Comparison of ENCODE assay signal across 16 mouse cellular contexts in genomic region chr11:20605613-20606012, GRCm38 (mm10).
DNase-seq lines count a peak whose midpoint lies in the region; ATAC-seq and TF ChIP-seq lines count a peak whose summit lies in the region.
"Had no signal": no experiment of that assay in that cellular context is flagged by ENCODE, and none has a peak within 500 bp of the region (broad histone marks: within the 10 kb centered on the region; RNA-seq: fewer than 3 reads in every experiment).

No protein-coding gene starts in this region.

- 44% methylated on average over 7 of the region's 7 CpGs for WGBS in forebrain, embryonic 12.5 days
- WGBS in forebrain, embryonic 11.5 days: 61% methylated on average over 7 of the region's 7 CpGs
- WGBS in heart, postnatal 0 days: 45% methylated on average over 7 of the region's 7 CpGs
- 61% methylated on average over 7 of the region's 7 CpGs for whole genome bisulfite sequencing in neural tube, embryonic 11.5 days
- WGBS in neural tube, embryonic 13.5 days: 55% methylated on average over 7 of the region's 7 CpGs

- H3K27me3 ChIP-seq in forebrain, embryonic 12.5 days: no peaks in the 10 kb centered on the region
- no peaks in the 10 kb centered on the region for H3K27me3 ChIP-seq in forebrain, embryonic 11.5 days (ENCODE audit: control insufficient read depth, insufficient read depth, low read length)
- no peaks in the 10 kb centered on the region for H3K27me3 ChIP-seq in heart, postnatal 0 days (ENCODE audit: control insufficient read depth, insufficient read depth, low read length)
- no peaks in the 10 kb centered on the region for H3K27me3 ChIP-seq in neural tube, embryonic 11.5 days (ENCODE audit: control insufficient read depth, insufficient read depth, low read length)
- H3K27me3 ChIP-seq in neural tube, embryonic 13.5 days: no peaks in the 10 kb centered on the region
- H3K27me3 ChIP-seq: CH12.LX; stomach, embryonic 15.5 days had no signal

- no peak for DNase-seq in forebrain, embryonic 11.5 days (ENCODE audit: low spot score)
- DNase-seq in heart, postnatal 0 days (ENCODE audit: low spot score): no peak
- no peak for DNase-seq in heart, postnatal 4 days
- DNase-seq in neural tube, embryonic 11.5 days (ENCODE audit: low spot score): no peak
- no peak for DNase-seq in neural tube, embryonic 10.5 days (ENCODE audit: extremely low spot score, low spot score)
- DNase-seq in left cerebral cortex, adult 9 months (ENCODE audit: low spot score in 2 of 2): no peak
- DNase-seq: cerebellum, postnatal 10 days; lung, postnatal 14 days; right cerebral cortex, adult 18-20 months had no signal

- H3K4me2 ChIP-seq in forebrain, embryonic 12.5 days: no peak overlapping the region
- no peak overlapping the region for H3K4me2 ChIP-seq in forebrain, embryonic 11.5 days (ENCODE audit: low read depth, low read length, severe bottlenecking)
- H3K4me2 ChIP-seq in heart, postnatal 0 days (ENCODE audit: low read depth, low read length): no peak overlapping the region
- no peak overlapping the region for H3K4me2 ChIP-seq in neural tube, embryonic 11.5 days (ENCODE audit: low read depth)
- no peak overlapping the region for H3K4me2 ChIP-seq in neural tube, embryonic 13.5 days
- H3K4me2 ChIP-seq: stomach, embryonic 15.5 days had no signal

- no peaks in the 10 kb centered on the region for H3K9me3 ChIP-seq in forebrain, embryonic 12.5 days
- H3K9me3 ChIP-seq in forebrain, embryonic 11.5 days (ENCODE audit: control insufficient read depth, low read length): no peaks in the 10 kb centered on the region
- no peaks in the 10 kb centered on the region for H3K9me3 ChIP-seq in heart, postnatal 0 days (replicated peaks; ENCODE audit: control insufficient read depth, low read length)
- no peaks in the 10 kb centered on the region for H3K9me3 ChIP-seq in neural tube, embryonic 11.5 days (ENCODE audit: control insufficient read depth, low read length)
- H3K9me3 ChIP-seq in neural tube, embryonic 13.5 days: no peaks in the 10 kb centered on the region
- H3K9me3 ChIP-seq: stomach, embryonic 15.5 days had no signal

- H3K4me3 ChIP-seq in forebrain, embryonic 12.5 days (replicated peaks): no peak overlapping the region
- no peak overlapping the region for H3K4me3 ChIP-seq in forebrain, embryonic 11.5 days (ENCODE audit: low read depth, low read length)
- H3K4me3 ChIP-seq in heart, postnatal 0 days (ENCODE audit: low read depth, low read length): no peak overlapping the region
- no peak overlapping the region for H3K4me3 ChIP-seq in neural tube, embryonic 11.5 days (ENCODE audit: low read depth, low read length)
- H3K4me3 ChIP-seq in neural tube, embryonic 13.5 days: no peak overlapping the region
- H3K4me3 ChIP-seq: stomach, embryonic 15.5 days had no signal

- H3K36me3 ChIP-seq in forebrain, embryonic 12.5 days (replicated peaks): no peaks in the 10 kb centered on the region
- no peaks in the 10 kb centered on the region for H3K36me3 ChIP-seq in forebrain, embryonic 11.5 days (ENCODE audit: control insufficient read depth, insufficient read depth, low read length)
- H3K36me3 ChIP-seq in heart, postnatal 0 days (replicated peaks; ENCODE audit: control insufficient read depth, insufficient read depth, low read length): no peaks in the 10 kb centered on the region
- H3K36me3 ChIP-seq in neural tube, embryonic 11.5 days (ENCODE audit: control insufficient read depth, insufficient read depth, low read length): no peaks in the 10 kb centered on the region
- no peaks in the 10 kb centered on the region for H3K36me3 ChIP-seq in neural tube, embryonic 13.5 days
- H3K36me3 ChIP-seq: stomach, embryonic 15.5 days had no signal

- no peak overlapping the region for H3K9ac ChIP-seq in forebrain, embryonic 12.5 days
- H3K9ac ChIP-seq in forebrain, embryonic 11.5 days (ENCODE audit: low read length): no peak overlapping the region
- H3K9ac ChIP-seq in heart, postnatal 0 days (replicated peaks; ENCODE audit: low read depth, low read length): no peak overlapping the region
- H3K9ac ChIP-seq in neural tube, embryonic 11.5 days (ENCODE audit: low read length): 0 out of 2 replicates have a peak overlapping the region, but pooled peaks have one; percentile 6
- H3K9ac ChIP-seq in neural tube, embryonic 13.5 days: peak overlapping the region; percentile 47
- H3K9ac ChIP-seq: liver, embryonic 14.5 days; stomach, embryonic 15.5 days had no signal

- 0 out of 2 replicates have a peak overlapping the region, but pooled peaks have one; percentile 19 for H3K27ac ChIP-seq in forebrain, embryonic 12.5 days
- H3K27ac ChIP-seq in forebrain, embryonic 11.5 days (ENCODE audit: low read depth, low read length): no peak overlapping the region
- H3K27ac ChIP-seq in heart, postnatal 0 days (ENCODE audit: low read depth): peak overlapping the region; percentile 54; the same call in 1 of the 2 replicates
- no peak overlapping the region for H3K27ac ChIP-seq in neural tube, embryonic 11.5 days (ENCODE audit: low read depth, low read length)
- H3K27ac ChIP-seq in neural tube, embryonic 13.5 days (replicated peaks): no peak overlapping the region
- H3K27ac ChIP-seq: liver, embryonic 14.5 days; stomach, embryonic 15.5 days had no signal

- H3K4me1 ChIP-seq in forebrain, embryonic 12.5 days: peaks cover 8% of the 10 kb centered on the region; the same call in 1 of the 2 replicates
- no peaks in the 10 kb centered on the region; the same call in 1 of the 2 replicates for H3K4me1 ChIP-seq in forebrain, embryonic 11.5 days (replicated peaks; ENCODE audit: control insufficient read depth, insufficient read depth, low read length)
- H3K4me1 ChIP-seq in heart, postnatal 0 days (ENCODE audit: control insufficient read depth, insufficient read depth): peaks cover 32% of the 10 kb centered on the region
- H3K4me1 ChIP-seq in neural tube, embryonic 11.5 days (ENCODE audit: control insufficient read depth, insufficient read depth, low read length): peaks cover 9% of the 10 kb centered on the region
- H3K4me1 ChIP-seq in neural tube, embryonic 13.5 days (replicated peaks): peaks cover 25% of the 10 kb centered on the region

- ATAC-seq in forebrain, embryonic 12.5 days (ENCODE audit: low FRiP score): no peak
- no peak for ATAC-seq in forebrain, embryonic 11.5 days (replicated peaks; ENCODE audit: low FRiP score)
- ATAC-seq in heart, postnatal 0 days (ENCODE audit: insufficient read depth, low read depth): no peak
- ATAC-seq in neural tube, embryonic 11.5 days (ENCODE audit: insufficient read depth, low FRiP score, low TSS enrichment): no peak
- no peak for ATAC-seq in neural tube, embryonic 13.5 days (ENCODE audit: low read depth)
- ATAC-seq: activated CD4-positive, CD25-positive, alpha-beta regulatory T cell, adult 4 months; inflammation-experienced regulatory T-cells, adult 6 months had no signal

- no peak for TF ChIP-seq EP300 in heart, postnatal 0 days (IDR thresholded peaks at IDR 0.05; ENCODE audit: low read depth)

- TF ChIP-seq CTCF in heart, postnatal 0 days (IDR thresholded peaks at IDR 0.05; ENCODE audit: low read depth): no peak

Comparison
In these comparisons a context has a peak if more than half of its experiments do, and no peak if none do; other contexts are left out.
1. H3K27ac ChIP-seq: peak in forebrain, embryonic 12.5 days (single experiment) and heart, postnatal 0 days (single experiment); none in forebrain, embryonic 11.5 days (single experiment), neural tube, embryonic 11.5 days (single experiment) and neural tube, embryonic 13.5 days (single experiment).
2. H3K9ac ChIP-seq: peak in neural tube, embryonic 11.5 days (single experiment) and neural tube, embryonic 13.5 days (single experiment); none in forebrain, embryonic 12.5 days (single experiment), forebrain, embryonic 11.5 days (single experiment) and heart, postnatal 0 days (single experiment).